Mouse (Mus musculus) adrenal gland, postnatal 36 days (tissue): ENCODE measurements at regions not wholly inside any gene's neighbourhood (a gene's known extent, or its start where the extent isn't known, plus 50 kb on each side); places are given as distances from the start of the nearest gene placed in this dataset.

ENCODE experiments used
- DNase-seq, 2 experiments: peaks; one replicate each; pipeline ENCODE4 v3.0.0; 2021; ENCODE audit warnings: mixed read lengths in 1 of 2

DNA sequence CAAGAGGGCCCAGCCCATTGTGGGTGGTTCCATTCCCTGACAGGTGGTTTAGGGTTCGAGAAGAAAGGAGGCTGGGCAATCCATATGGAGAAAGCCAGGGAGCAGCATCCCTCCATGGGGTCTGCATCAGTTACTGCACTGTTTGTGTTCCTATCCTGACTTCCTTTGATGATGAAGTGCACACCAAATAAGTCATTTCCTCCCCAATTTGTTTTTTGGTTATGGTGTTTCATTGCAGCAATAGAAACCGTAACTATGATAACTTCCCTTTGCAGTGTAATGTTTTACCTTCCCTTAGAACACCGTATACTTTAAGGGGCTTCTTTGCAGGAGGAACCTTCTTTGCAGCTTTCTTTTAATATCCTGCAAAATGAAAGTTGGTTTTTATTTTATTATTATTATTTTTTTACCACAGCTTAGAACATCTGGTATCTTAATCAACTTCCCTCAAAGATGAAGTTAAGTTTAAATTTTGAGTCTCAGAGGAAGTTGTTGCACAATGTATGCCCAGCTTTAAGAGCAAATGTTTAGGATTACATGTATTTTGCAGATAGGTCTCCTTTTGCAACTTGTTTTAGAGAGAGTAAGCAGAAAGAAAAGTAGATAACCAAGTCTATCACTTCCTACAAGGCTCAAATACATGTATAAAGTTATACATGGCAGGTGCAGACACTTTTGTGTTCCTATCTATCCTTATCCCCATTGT lies 1059.1 kb downstream of the Diaph2 start:
- DNase-seq: no peak

DNA sequence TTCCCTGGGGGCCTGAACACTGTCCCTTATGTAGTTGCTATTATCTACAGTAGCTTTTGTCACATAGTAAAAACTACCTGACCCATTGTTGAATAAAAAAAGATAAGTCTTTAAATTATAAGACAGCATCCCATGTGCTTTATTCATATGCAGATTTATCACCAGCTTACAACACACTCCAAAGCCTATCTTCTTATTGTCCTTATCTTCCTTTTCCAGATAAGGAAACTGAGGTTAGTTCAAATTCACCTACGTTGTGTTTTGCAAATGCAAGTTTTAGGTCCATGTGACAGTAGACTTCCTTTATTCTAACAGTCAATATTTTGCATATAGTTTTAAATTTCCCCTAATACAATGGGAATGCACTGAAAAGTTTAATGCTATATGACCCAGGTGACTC lies 1069.4 kb downstream of the Diaph2 start:
- no peak for DNase-seq

DNA sequence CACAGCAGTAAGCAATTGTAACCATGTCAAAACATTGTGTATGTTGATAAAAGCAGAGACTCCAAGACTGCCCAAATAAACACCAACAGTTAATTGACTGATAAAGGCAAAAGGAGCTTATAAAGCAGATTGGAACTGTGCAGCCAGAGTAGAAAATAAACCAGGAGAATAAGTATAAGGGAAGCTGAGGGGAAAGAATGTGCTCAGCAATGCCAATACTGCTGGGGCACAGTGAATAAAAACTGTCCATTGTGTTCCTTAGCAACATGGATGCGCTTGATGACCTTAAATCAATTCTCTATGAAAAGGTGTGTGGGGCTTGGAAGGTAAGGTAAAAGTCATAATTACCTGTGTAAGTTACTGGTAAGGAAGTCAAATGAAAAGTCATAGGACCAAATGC lies 1070.2 kb downstream of the Diaph2 start:
- no peak for DNase-seq

DNA sequence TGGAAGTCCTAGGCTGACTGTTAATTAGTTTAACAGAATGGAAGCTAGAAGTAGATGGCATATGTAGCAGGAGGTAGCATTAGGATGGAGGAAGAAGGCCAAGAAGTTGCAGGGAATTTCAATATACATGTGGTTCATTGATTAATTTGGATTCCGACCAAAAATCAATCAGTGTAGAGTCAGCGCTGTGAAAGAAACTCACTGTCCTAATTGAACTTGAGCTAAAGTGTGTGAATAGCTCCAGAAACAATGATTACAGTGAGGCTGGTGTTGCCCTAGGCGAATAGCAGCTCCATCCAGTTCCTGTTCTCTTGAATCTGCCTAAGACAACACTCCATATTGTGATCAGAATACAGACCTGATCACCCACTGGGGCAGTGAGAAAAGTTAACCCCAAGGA lies 1070.6 kb downstream of the Diaph2 start:
- DNase-seq: no peak

DNA sequence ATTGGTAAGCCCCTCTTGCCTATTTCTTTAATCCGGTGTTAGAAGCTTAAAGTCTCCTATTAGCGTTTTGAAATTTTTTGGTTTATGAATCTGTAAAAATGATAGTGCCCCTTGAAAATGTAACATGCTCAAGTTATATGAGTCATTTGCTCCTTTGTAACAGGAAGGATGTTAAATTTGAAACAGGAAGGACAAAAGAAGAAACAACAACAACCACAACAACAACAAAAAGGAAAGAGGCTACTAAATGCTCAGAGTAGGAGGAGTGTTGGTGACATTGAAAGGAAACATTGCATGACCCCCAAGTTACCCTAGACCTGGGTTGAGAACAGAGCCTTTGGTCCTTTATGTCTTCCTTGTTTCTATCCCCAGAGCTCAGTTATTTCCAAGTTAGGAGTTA lies 1074.4 kb downstream of the Diaph2 start:
- no peak for DNase-seq

DNA sequence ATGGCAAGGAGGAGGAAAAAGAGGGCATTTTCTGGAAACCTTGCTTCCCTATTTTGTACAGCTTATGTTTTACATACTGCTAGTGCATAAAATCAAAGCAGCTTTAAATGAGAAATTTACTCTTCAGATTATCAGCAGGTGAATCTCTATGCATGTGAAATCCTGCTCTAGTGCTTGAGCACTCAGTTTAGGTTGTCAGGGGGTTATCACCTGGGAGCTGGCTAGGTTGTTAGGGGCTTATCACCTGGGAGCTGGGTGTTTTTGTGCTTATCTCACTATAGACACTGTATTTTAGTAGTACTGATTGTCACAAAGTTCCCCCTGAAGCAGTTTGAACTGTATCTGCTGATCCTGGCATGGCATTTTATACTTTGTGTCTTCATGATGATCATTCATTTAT lies 1086.3 kb downstream of the Diaph2 start:
- no peak for DNase-seq

DNA sequence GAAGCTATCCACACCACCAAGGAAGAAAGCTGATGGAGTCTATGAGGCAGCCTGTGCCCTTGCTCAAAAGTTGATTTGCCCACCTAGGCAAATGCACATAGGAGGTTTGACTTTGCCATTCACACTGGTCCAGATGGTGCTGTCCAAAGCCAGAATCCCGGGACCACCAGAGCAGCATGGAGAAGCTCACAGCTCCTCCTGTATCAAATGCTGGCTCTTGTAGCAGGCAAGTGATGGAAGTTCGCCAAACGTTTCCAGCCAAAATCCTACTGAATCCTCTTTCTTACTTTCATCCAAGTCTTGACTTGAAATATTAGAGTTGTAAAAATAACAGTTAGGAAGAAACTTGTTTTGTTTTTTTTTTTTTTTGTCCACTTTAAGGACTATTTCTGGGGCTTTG lies 1093.6 kb downstream of the Diaph2 start:
- no peak for DNase-seq

DNA sequence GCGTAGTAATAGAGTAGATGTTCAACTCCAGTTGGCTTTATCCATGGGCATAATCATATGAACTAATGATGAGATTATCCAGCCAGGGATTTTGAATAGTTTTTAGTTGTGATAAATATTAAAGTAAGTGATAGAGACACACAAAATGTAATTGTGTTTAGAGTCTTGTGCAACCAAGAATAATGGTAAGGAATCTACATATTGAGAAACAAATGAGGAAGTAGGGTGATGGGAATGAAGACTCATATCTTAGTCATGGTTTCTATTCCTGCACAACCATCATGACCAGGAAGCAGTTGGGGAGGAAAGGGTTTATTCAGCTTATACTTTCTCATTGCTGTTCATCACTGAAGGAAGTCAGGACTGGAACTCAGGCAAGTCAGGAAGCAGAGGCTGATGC lies 1117.0 kb downstream of the Diaph2 start:
- no peak for DNase-seq

DNA sequence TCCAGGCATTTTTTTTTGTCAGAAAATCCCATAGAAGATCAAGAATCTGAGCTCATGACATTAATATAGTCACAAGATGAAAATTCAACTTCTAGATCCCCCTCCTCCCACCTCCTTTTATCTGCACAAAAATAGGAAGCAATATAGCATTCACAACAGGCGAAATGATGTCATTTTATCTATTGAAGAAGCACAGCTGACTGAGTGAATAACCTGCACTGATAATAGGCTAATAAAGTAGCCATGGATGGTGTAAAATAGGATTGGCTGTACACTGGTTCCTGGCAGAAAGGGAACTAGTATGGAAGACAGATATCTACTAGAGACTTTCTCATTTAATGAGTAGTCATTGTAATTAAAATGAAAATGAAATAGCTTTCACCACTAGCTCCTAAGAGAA lies 1124.6 kb downstream of the Diaph2 start:
- no peak for DNase-seq

DNA sequence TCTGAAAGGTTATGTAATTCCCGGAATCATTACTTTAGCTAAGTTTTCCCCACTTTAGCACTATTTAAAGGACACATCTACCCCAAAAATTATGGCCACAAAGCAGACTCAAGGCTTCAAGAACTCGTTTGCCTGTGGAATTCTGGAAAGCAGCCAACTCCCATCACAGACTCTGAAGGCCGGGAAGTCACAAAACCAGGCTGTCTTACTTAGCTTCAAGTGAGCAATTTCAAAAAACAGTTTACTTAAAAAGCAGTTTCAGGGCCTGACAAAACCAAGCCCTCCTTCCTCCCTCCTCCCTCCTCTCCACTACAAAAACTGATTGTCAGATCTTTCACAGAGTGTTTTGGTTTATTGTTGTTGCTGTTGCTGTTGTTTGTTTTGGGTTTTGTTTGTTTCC lies 1125.7 kb downstream of the Diaph2 start:
- DNase-seq: peak; percentile 9 to 35

DNA sequence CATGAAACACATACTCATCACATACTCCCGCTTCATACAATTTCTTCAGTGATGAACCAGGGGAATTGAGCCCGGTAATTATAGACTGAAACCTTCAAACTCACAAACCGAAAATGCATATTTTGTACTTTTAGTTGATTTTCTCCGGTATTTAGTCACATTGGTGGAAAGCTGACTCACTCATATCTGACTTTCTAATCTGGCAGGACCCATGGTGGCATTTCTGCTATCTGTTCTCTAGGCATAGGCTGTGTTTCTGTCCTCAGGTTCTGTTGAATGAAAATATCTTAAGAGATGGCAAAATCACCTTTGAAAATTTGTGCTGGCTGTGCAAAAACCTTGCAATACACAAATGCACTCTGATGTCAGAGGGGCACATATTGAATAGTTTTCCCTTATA lies 1126.6 kb downstream of the Diaph2 start:
- no peak for DNase-seq
